Mouse (Mus musculus): ENCODE data around the gene Rsl1d1.

GRCm38 (mm10) chr16:11245767-11246166, 42.6 kb upstream of the Rsl1d1 start:
- TF ChIP-seq CTCF (IDR thresholded peaks at IDR 0.05; ENCODE audit: insufficient read depth, low read depth, low read length) (no peak), POLR2A (IDR thresholded peaks at IDR 0.05; ENCODE audit: insufficient read depth, low read depth, low read length) (no peak)
